Mouse (Mus musculus): ENCODE results near the gene P2ry6. TPM values are rescaled to one million over a fixed set of nuclear protein-coding genes. Genes with fewer than 3 reads are reported as not detected.

The P2ry6 gene
- polyA plus RNA-seq, 1 experiment from 2014 or later, result 2.6 TPM

GRCm38 (mm10) chr7:100942789-100943615, 31.4 kb downstream of the P2ry6 start:
- no peak overlapping the region for H3K4me2 ChIP-seq
- peaks cover 23% of the 10 kb centered on the region for H3K27me3 ChIP-seq (replicated peaks)
- H3K4me3 ChIP-seq, result no peak overlapping the region
- 46% methylated on average over 12 of the region's 12 CpGs for WGBS
- peaks cover 9% of the 10 kb centered on the region for H3K4me1 ChIP-seq (replicated peaks)
- H3K9ac ChIP-seq, result no peak overlapping the region
- ATAC-seq (ENCODE audit: insufficient number of reproducible peaks, low FRiP score), result peak; percentile 10; the same call in 1 of the 2 replicates
- no peaks in the 10 kb centered on the region for H3K9me3 ChIP-seq (replicated peaks)
- no peaks in the 10 kb centered on the region for H3K36me3 ChIP-seq
- no peak overlapping the region for H3K27ac ChIP-seq (ENCODE audit: poor library complexity, severe bottlenecking)

GRCm38 (mm10) chr7:100941169-100941568, 33.3 kb downstream of the P2ry6 start:
- ATAC-seq (ENCODE audit: insufficient number of reproducible peaks, low FRiP score), result no peak
- WGBS, result 42% methylated on average over 5 of the region's 5 CpGs
- Histone ChIP-seq H3K27ac (ENCODE audit: poor library complexity, severe bottlenecking) (no peak overlapping the region), H3K4me2 (no peak overlapping the region), H3K36me3 (no peaks in the 10 kb centered on the region), H3K4me1 (replicated peaks) (peaks cover 9% of the 10 kb centered on the region), H3K27me3 (replicated peaks) (peaks cover 18% of the 10 kb centered on the region), H3K4me3 (no peak overlapping the region), H3K9me3 (replicated peaks) (no peaks in the 10 kb centered on the region), H3K9ac (no peak overlapping the region)

GRCm38 (mm10) chr7:100938106-100938505, 36.3 kb downstream of the P2ry6 start:
- Histone ChIP-seq H3K4me3 (no peak overlapping the region), H3K9ac (no peak overlapping the region), H3K9me3 (replicated peaks) (no peaks in the 10 kb centered on the region), H3K4me2 (no peak overlapping the region), H3K4me1 (replicated peaks) (peaks cover 5% of the 10 kb centered on the region; the same call in 1 of the 2 replicates), H3K27ac (ENCODE audit: poor library complexity, severe bottlenecking) (no peak overlapping the region), H3K36me3 (no peaks in the 10 kb centered on the region), H3K27me3 (replicated peaks) (peaks cover 13% of the 10 kb centered on the region; the same call in 1 of the 2 replicates)
- WGBS, result 76% methylated on average over 16 of the region's 16 CpGs
- no peak for ATAC-seq (ENCODE audit: insufficient number of reproducible peaks, low FRiP score)

GRCm38 (mm10) chr7:100937481-100937880, 37.0 kb downstream of the P2ry6 start:
- Histone ChIP-seq H3K4me3 (no peak overlapping the region), H3K27me3 (replicated peaks) (peaks cover 10% of the 10 kb centered on the region; the same call in 1 of the 2 replicates), H3K27ac (ENCODE audit: poor library complexity, severe bottlenecking) (no peak overlapping the region), H3K9me3 (replicated peaks) (no peaks in the 10 kb centered on the region), H3K9ac (no peak overlapping the region), H3K4me2 (no peak overlapping the region), H3K4me1 (replicated peaks) (0 out of 2 replicates have a peak, but pooled peaks cover 3% of the 10 kb centered on the region), H3K36me3 (no peaks in the 10 kb centered on the region)
- WGBS, result 73% methylated on average over 3 of the region's 3 CpGs
- no peak for ATAC-seq (ENCODE audit: insufficient number of reproducible peaks, low FRiP score)

- Histone ChIP-seq H3K9ac (no peak overlapping the region), H3K9me3 (replicated peaks) (no peaks in the 10 kb centered on the region), H3K36me3 (0 out of 2 replicates have a peak, but pooled peaks cover 4% of the 10 kb centered on the region), H3K27ac (ENCODE audit: poor library complexity, severe bottlenecking) (no peak overlapping the region), H3K4me2 (no peak overlapping the region), H3K27me3 (replicated peaks) (peaks cover 5% of the 10 kb centered on the region; the same call in 1 of the 2 replicates), H3K4me1 (replicated peaks) (peaks cover 26% of the 10 kb centered on the region), H3K4me3 (no peak overlapping the region)
- no peak for ATAC-seq (ENCODE audit: insufficient number of reproducible peaks, low FRiP score)
Measured at GRCm38 (mm10) chr7:100933520-100933919, 40.9 kb downstream of the P2ry6 start.

GRCm38 (mm10) chr7:100932481-100933007, 41.9 kb downstream of the P2ry6 start:
- peak overlapping the region; percentile 99 for H3K27ac ChIP-seq (ENCODE audit: poor library complexity, severe bottlenecking)
- H3K36me3 ChIP-seq, result 0 out of 2 replicates have a peak, but pooled peaks cover 4% of the 10 kb centered on the region
- under 1% methylated on average over 27 of the region's 27 CpGs for WGBS
- H3K27me3 ChIP-seq (replicated peaks), result peaks cover 5% of the 10 kb centered on the region; the same call in 1 of the 2 replicates
- ATAC-seq (ENCODE audit: insufficient number of reproducible peaks, low FRiP score), result peak; percentile 86
- peak overlapping the region; percentile 95 for H3K4me2 ChIP-seq
- H3K9me3 ChIP-seq (replicated peaks), result no peaks in the 10 kb centered on the region
- H3K9ac ChIP-seq, result peak overlapping the region; percentile 91; the same call in 1 of the 2 replicates
- H3K4me1 ChIP-seq (replicated peaks), result peaks cover 35% of the 10 kb centered on the region
- peak overlapping the region; percentile 72 for H3K4me3 ChIP-seq

- WGBS, result 0% methylated on average over 35 of the region's 35 CpGs
- H3K27me3 ChIP-seq (replicated peaks), result peaks cover 5% of the 10 kb centered on the region; the same call in 1 of the 2 replicates
Measured at GRCm38 (mm10) chr7:100931926-100932480, 42.4 kb downstream of the P2ry6 start, which contains the start of gene Arhgef17. Gene Arhgef17, minus strand, starts transcription at chr7:100932107.

GRCm38 (mm10) chr7:100931316-100931925, 43.0 kb downstream of the P2ry6 start:
- peak overlapping the region; percentile 95 for H3K4me2 ChIP-seq
- no peaks in the 10 kb centered on the region for H3K9me3 ChIP-seq (replicated peaks)
- under 1% methylated on average over 72 of the region's 73 CpGs for WGBS
- H3K27ac ChIP-seq (ENCODE audit: poor library complexity, severe bottlenecking), result peak overlapping the region; percentile 99
- H3K27me3 ChIP-seq (replicated peaks), result peaks cover 5% of the 10 kb centered on the region; the same call in 1 of the 2 replicates
- peaks cover 47% of the 10 kb centered on the region for H3K4me1 ChIP-seq (replicated peaks)
- H3K4me3 ChIP-seq, result peak overlapping the region; percentile 72
- H3K36me3 ChIP-seq, result 0 out of 2 replicates have a peak, but pooled peaks cover 4% of the 10 kb centered on the region
- peak; percentile 5; the same call in 1 of the 2 replicates for ATAC-seq (ENCODE audit: insufficient number of reproducible peaks, low FRiP score)
- H3K9ac ChIP-seq, result peak overlapping the region; percentile 91

More at GRCm38 (mm10) chr7:100931926-100932480, 42.4 kb downstream of the P2ry6 start, which contains the start of gene Arhgef17:
- Histone ChIP-seq H3K4me2 (peak within 1 kb of the TSS; percentile 95), H3K9me3 (replicated peaks) (no peaks in the 10 kb centered on the region), H3K4me1 (replicated peaks) (peaks cover 41% of the 10 kb centered on the region), H3K9ac (peak within 1 kb of the TSS; percentile 91), H3K36me3 (0 out of 2 replicates have a peak, but pooled peaks cover 4% of the 10 kb centered on the region), H3K4me3 (peak within 1 kb of the TSS; percentile 72), H3K27ac (ENCODE audit: poor library complexity, severe bottlenecking) (peak within 1 kb of the TSS; percentile 99)
- ATAC-seq (ENCODE audit: insufficient number of reproducible peaks, low FRiP score), result peak; percentile 70

- 2% methylated on average over 51 of the region's 53 CpGs for WGBS
- peaks cover 53% of the 10 kb centered on the region for H3K4me1 ChIP-seq (replicated peaks)
- peak; percentile 16; the same call in 1 of the 2 replicates for ATAC-seq (ENCODE audit: insufficient number of reproducible peaks, low FRiP score)
Measured at GRCm38 (mm10) chr7:100930619-100931315, 43.7 kb downstream of the P2ry6 start.

More at GRCm38 (mm10) chr7:100930619-100931315, 43.7 kb downstream of the P2ry6 start:
- Histone ChIP-seq H3K4me2 (peak overlapping the region; percentile 95), H3K27me3 (replicated peaks) (peaks cover 5% of the 10 kb centered on the region; the same call in 1 of the 2 replicates), H3K9ac (peak overlapping the region; percentile 91), H3K9me3 (replicated peaks) (no peaks in the 10 kb centered on the region), H3K36me3 (0 out of 2 replicates have a peak, but pooled peaks cover 4% of the 10 kb centered on the region), H3K4me3 (peak overlapping the region; percentile 72), H3K27ac (ENCODE audit: poor library complexity, severe bottlenecking) (peak overlapping the region; percentile 99)
